10 mouse cellular contexts compared by ENCODE assay signal in the genomic region with DNA sequence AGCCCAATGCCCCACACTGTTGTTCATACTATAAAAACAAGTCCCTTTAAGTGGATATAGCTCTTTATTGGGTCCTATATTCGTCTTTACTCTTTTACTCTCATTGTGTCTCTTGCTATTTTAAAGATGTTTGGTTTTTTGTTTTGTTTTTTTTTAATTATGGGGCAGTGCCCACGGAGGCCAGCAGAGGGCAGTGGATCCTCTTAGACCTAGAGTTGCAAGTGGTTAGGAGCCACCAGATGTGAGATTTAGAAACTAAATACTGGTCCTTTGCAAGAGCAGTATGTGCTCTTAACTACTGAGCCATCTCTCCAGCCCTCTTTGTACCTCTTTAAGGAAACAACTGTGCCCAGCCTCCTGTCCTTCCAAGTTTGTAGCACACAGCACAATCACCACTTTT. TPM values are rescaled to one million over a fixed set of nuclear protein-coding genes. Genes with fewer than 3 reads are reported as not detected.
DNase-seq lines count a peak whose midpoint lies in the region; TF ChIP-seq lines count a peak whose summit lies in the region.
"Had no signal": no experiment of that assay in that cellular context is flagged by ENCODE, and none has a peak within 500 bp of the region (broad histone marks: within the 10 kb centered on the region; RNA-seq: fewer than 3 reads in every experiment).

No protein-coding gene starts in this region.

- H3K9me3 ChIP-seq in E14TG2a.4 (ENCODE audit: low read length), result no peaks in the 10 kb centered on the region
- H3K9me3 ChIP-seq: embryonic facial prominence, embryonic 15.5 days; lung, embryonic 15.5 days had no signal

- no peak overlapping the region for H3K4me3 ChIP-seq in E14TG2a.4 (replicated peaks; ENCODE audit: low read length)
- H3K4me3 ChIP-seq: embryonic facial prominence, embryonic 15.5 days; lung, embryonic 15.5 days had no signal

- intact Hi-C loops in gastrocnemius, postnatal 36 days (cut with DNase I), result no loop called here

- no peaks in the 10 kb centered on the region for H3K36me3 ChIP-seq in E14TG2a.4 (ENCODE audit: insufficient read depth, low read length)
- H3K36me3 ChIP-seq: embryonic facial prominence, embryonic 15.5 days; lung, embryonic 15.5 days had no signal

- no peaks in the 10 kb centered on the region for H3K27me3 ChIP-seq in E14TG2a.4 (ENCODE audit: insufficient read depth, low read length)
- H3K27me3 ChIP-seq: embryonic facial prominence, embryonic 15.5 days; lung, embryonic 15.5 days had no signal

- peaks cover 12% of the 10 kb centered on the region for H3K4me1 ChIP-seq in E14TG2a.4 (replicated peaks; ENCODE audit: low read depth, low read length)
- H3K4me1 ChIP-seq: lung, embryonic 15.5 days had no signal

- TF ChIP-seq CTCF in E14TG2a.4 (conservative IDR thresholded peaks at IDR 0.05; ENCODE audit: low read length), result peak; percentile 80

- peak; percentile 41 for DNase-seq in kidney, postnatal 10 days
- DNase-seq in kidney, adult 11 months, result no peak
- peak; percentile 62 for DNase-seq in ZHBTc4 (ENCODE audit: low read depth, low spot score)
- DNase-seq in lung, postnatal 10 days, result peak; percentile 48
- no peak for DNase-seq in right cerebral cortex, postnatal 10 days (ENCODE audit: low spot score in 2 of 2)
- DNase-seq in ovary, postnatal 14 days (ENCODE audit: low spot score), result no peak
- no peak for DNase-seq in gastrocnemius, postnatal 36 days

RNA-seq across cellular contexts. Expression of gene Rack1, which starts 28.4 kb away (rescaled TPM):
- total RNA-seq in gastrocnemius, postnatal 36 days (2021), result 100 to 1,000 TPM; 299 to 361 TPM

RNA-seq across cellular contexts. Expression of gene Trim41, which starts 45.5 kb away (rescaled TPM):
- 10 to 100 TPM; 17.2 to 22.6 TPM for total RNA-seq in gastrocnemius, postnatal 36 days (2021)

RNA-seq across cellular contexts. Expression of gene Trim7, which starts 54.2 kb away (rescaled TPM):
- total RNA-seq in gastrocnemius, postnatal 36 days (2021), result 10 to 100 TPM; 48.2 to 49.7 TPM

RNA-seq across cellular contexts. Expression of gene Gm12184, which starts 54.8 kb away (rescaled TPM):
- under 1 TPM; 0.61 to 0.91 TPM for total RNA-seq in gastrocnemius, postnatal 36 days (2021)

Comparison
In these comparisons a context has a peak if more than half of its experiments do, and no peak if none do; other contexts are left out.
1. DNase-seq: peak in kidney, postnatal 10 days (single experiment), ZHBTc4 (single experiment) and lung, postnatal 10 days (single experiment); none in kidney, adult 11 months (single experiment), right cerebral cortex, postnatal 10 days (0 of 2), ovary, postnatal 14 days (single experiment) and gastrocnemius, postnatal 36 days (0 of 2).